Mouse (Mus musculus) layer of hippocampus, adult 11-12 months (tissue): Measurements from ENCODE around the gene T.

Source experiments
- DNase-seq: peaks from one replicate; pipeline ENCODE4 v3.0.0; 2022; ENCODE audit warnings: low spot score

Gene T

GRCm38 (mm10) chr17:8433121-8433977 is 874 bp upstream of the T start:
- DNase-seq, result no peak

GRCm38 (mm10) chr17:8436184-8436583 is 2.0 kb downstream of the T start:
- DNase-seq, result no peak

- no peak for DNase-seq
Observed at GRCm38 (mm10) chr17:8444062-8444461, 9.8 kb downstream of the T start.

GRCm38 (mm10) chr17:8447676-8448192 is 13.5 kb downstream of the T start:
- DNase-seq, result no peak

GRCm38 (mm10) chr17:8448324-8448723 is 14.1 kb downstream of the T start:
- no peak for DNase-seq

GRCm38 (mm10) chr17:8455196-8455595 is 21.0 kb downstream of the T start:
- no peak for DNase-seq

- no peak for DNase-seq
Observed at GRCm38 (mm10) chr17:8455601-8456000, 21.4 kb downstream of the T start.

- no peak for DNase-seq
Observed at GRCm38 (mm10) chr17:8456856-8457460, 22.7 kb downstream of the T start.

GRCm38 (mm10) chr17:8461568-8461967 is 27.3 kb downstream of the T start:
- peak; percentile 33 for DNase-seq

GRCm38 (mm10) chr17:8463482-8464128 is 29.4 kb downstream of the T start:
- DNase-seq, result peak; percentile 74

GRCm38 (mm10) chr17:8467771-8468170 is 33.5 kb downstream of the T start:
- DNase-seq, result no peak

- DNase-seq, result peak; percentile 93
Observed at GRCm38 (mm10) chr17:8468716-8469344, 34.6 kb downstream of the T start.

- no peak for DNase-seq
Observed at GRCm38 (mm10) chr17:8478554-8478953, 44.3 kb downstream of the T start.

- no peak for DNase-seq
Observed at GRCm38 (mm10) chr17:8479493-8480128, 45.4 kb downstream of the T start.

- no peak for DNase-seq
Observed at GRCm38 (mm10) chr17:8481797-8482196, 47.6 kb downstream of the T start.

GRCm38 (mm10) chr17:8482876-8483275 is 48.7 kb downstream of the T start:
- DNase-seq, result no peak

GRCm38 (mm10) chr17:8484246-8484645 is 50.0 kb downstream of the T start:
- no peak for DNase-seq

GRCm38 (mm10) chr17:8485146-8485545 is 50.9 kb downstream of the T start:
- DNase-seq, result no peak

- DNase-seq, result peak; percentile 95
Observed at GRCm38 (mm10) chr17:8487824-8488223, 53.6 kb downstream of the T start.

GRCm38 (mm10) chr17:8490971-8491370 is 56.7 kb downstream of the T start:
- no peak for DNase-seq
